Comparison of ENCODE assay signal across 8 mouse cellular contexts in the genomic region with DNA sequence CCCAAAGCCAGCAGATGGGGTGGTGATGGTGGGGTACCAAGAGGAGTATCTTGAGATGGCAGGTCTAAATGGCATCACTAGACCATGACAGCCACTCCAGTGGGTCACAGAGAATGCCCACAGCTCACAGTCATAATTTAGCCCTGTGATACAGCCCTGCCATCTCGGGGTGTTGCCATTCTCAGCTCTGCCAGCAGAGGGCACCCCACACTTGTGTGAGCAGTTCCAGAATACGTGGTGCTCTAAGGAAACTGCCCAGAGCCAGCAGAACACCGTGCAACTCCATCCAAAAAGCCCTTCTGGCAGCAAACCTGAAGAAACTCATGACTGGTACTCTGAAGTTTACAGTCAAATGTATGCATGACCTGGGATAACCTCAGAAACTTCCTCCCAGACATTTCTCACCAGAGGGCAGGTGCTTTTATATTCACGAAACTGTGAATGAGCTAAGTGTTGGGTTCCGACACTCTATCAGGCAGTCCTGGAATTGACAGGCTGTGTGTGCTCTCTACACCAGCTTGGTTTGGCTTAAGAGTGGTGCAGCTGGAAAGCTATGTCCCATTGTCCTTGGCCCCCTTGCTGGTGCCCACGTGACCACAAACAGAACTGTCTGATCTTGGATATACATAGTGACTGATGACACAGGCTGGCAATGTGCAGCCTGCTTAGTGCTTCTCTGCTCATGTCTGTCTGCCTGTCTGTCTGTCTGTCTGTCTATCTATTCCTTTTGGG. TPM values are rescaled to one million over a fixed set of nuclear protein-coding genes. Genes with fewer than 3 reads are reported as not detected.
DNase-seq lines count a peak whose midpoint lies in the region; ATAC-seq and TF ChIP-seq lines count a peak whose summit lies in the region.

No protein-coding gene starts in this region.

- no peaks in the 10 kb centered on the region for H3K36me3 ChIP-seq in ES-Bruce4 (ENCODE audit: control insufficient read depth, insufficient read depth, low read length, poor library complexity, severe bottlenecking)
- no peaks in the 10 kb centered on the region for H3K36me3 ChIP-seq in forebrain, embryonic 14.5 days (ENCODE audit: control insufficient read depth, insufficient read depth, low read length)
- H3K36me3 ChIP-seq in liver, embryonic 16.5 days (ENCODE audit: control insufficient read depth, insufficient read depth): no peaks in the 10 kb centered on the region
- no peaks in the 10 kb centered on the region for H3K36me3 ChIP-seq in thymus, adult 2 months (ENCODE audit: control insufficient read depth, insufficient read depth, low read length)

- no peak overlapping the region for H3K9ac ChIP-seq in ES-Bruce4 (ENCODE audit: low read depth, poor library complexity, severe bottlenecking)
- H3K9ac ChIP-seq in forebrain, embryonic 14.5 days (ENCODE audit: low read length): no peak overlapping the region
- no peak overlapping the region for H3K9ac ChIP-seq in liver, embryonic 16.5 days (ENCODE audit: low read depth, low read length)

- intact Hi-C loops in heart, postnatal 14 days (cut with DNase I): loop anchor here (1.0 to 5.0 kb wide), 3 partner anchors 87 to 284 kb away; no protein-coding TSS in a partner anchor

- H3K4me3 ChIP-seq in ES-Bruce4 (ENCODE audit: low read depth, low read length): no peak overlapping the region
- no peak overlapping the region for H3K4me3 ChIP-seq in forebrain, embryonic 14.5 days (ENCODE audit: low read depth, low read length)
- no peak overlapping the region for H3K4me3 ChIP-seq in liver, embryonic 16.5 days (ENCODE audit: low read depth, low read length)
- no peak overlapping the region for H3K4me3 ChIP-seq in olfactory bulb, adult 2 months (ENCODE audit: insufficient read depth, low read depth, low read length)
- no peak overlapping the region for H3K4me3 ChIP-seq in thymus, adult 2 months (ENCODE audit: control insufficient read depth, insufficient read depth, low read length)

- H3K9me3 ChIP-seq in ES-Bruce4 (replicated peaks; ENCODE audit: control insufficient read depth, insufficient read depth, low read length, poor library complexity, severe bottlenecking): no peaks in the 10 kb centered on the region
- H3K9me3 ChIP-seq in forebrain, embryonic 14.5 days (replicated peaks; ENCODE audit: control insufficient read depth, low read length): no peaks in the 10 kb centered on the region
- no peaks in the 10 kb centered on the region for H3K9me3 ChIP-seq in liver, embryonic 16.5 days (replicated peaks; ENCODE audit: control insufficient read depth, low read length)

- peak; percentile 74 for ATAC-seq in forebrain, embryonic 14.5 days
- ATAC-seq in liver, embryonic 16.5 days (ENCODE audit: low read depth): peak; percentile 38; the same call in 1 of the 2 replicates

- H3K4me1 ChIP-seq in ES-Bruce4 (ENCODE audit: control insufficient read depth, insufficient read depth, low read length): peaks cover 9% of the 10 kb centered on the region
- H3K4me1 ChIP-seq in forebrain, embryonic 14.5 days (ENCODE audit: control insufficient read depth, insufficient read depth, low read length): 0 out of 2 replicates have a peak, but pooled peaks cover 2% of the 10 kb centered on the region
- H3K4me1 ChIP-seq in liver, embryonic 16.5 days (ENCODE audit: control insufficient read depth, low read depth, low read length): no peaks in the 10 kb centered on the region
- H3K4me1 ChIP-seq in olfactory bulb, adult 2 months (ENCODE audit: control insufficient read depth, insufficient read depth, low read length): peaks cover 4% of the 10 kb centered on the region
- H3K4me1 ChIP-seq in thymus, adult 2 months (replicated peaks; ENCODE audit: control insufficient read depth, insufficient read depth, low read length): no peaks in the 10 kb centered on the region

- no peak overlapping the region for H3K27ac ChIP-seq in ES-Bruce4 (ENCODE audit: insufficient read depth, low read length)
- no peak overlapping the region for H3K27ac ChIP-seq in forebrain, embryonic 14.5 days (ENCODE audit: low read depth, low read length)
- H3K27ac ChIP-seq in liver, embryonic 16.5 days (ENCODE audit: low read length): no peak overlapping the region
- H3K27ac ChIP-seq in olfactory bulb, adult 2 months (ENCODE audit: insufficient read depth, low read depth, low read length): no peak overlapping the region
- H3K27ac ChIP-seq in thymus, adult 2 months (ENCODE audit: control insufficient read depth, insufficient read depth, low read length): no peak overlapping the region

- no peak for TF ChIP-seq POLR2A in ES-Bruce4 (IDR thresholded peaks at IDR 0.05; ENCODE audit: insufficient read depth, low read length)
- no peak for TF ChIP-seq POLR2A in olfactory bulb, adult 2 months (IDR thresholded peaks at IDR 0.05; ENCODE audit: insufficient read depth, low read depth, low read length)
- no peak for TF ChIP-seq POLR2A in thymus, adult 2 months (IDR thresholded peaks at IDR 0.05; ENCODE audit: control insufficient read depth, extremely low read depth, insufficient read depth, low read length, poor library complexity)

- no peak overlapping the region for H3K4me2 ChIP-seq in forebrain, embryonic 14.5 days (ENCODE audit: low read length)
- no peak overlapping the region for H3K4me2 ChIP-seq in liver, embryonic 16.5 days (ENCODE audit: low read depth, low read length)

- peak; percentile 44 for DNase-seq in c-Kit-positive CD71-positive TER-119-negative erythroid progenitor cells, embryonic 14.5 days (ENCODE audit: low read depth)
- DNase-seq in forebrain, embryonic 14.5 days (ENCODE audit: low spot score): peak; percentile 82
- peak; percentile 90 to 95 for DNase-seq in heart, postnatal 14 days
- DNase-seq in kidney, postnatal 4 days: peak; percentile 94 to 95
- peak; percentile 81 for DNase-seq in thymus, adult 2 months

- 37% methylated on average over 6 of the region's 6 CpGs for WGBS in forebrain, embryonic 14.5 days
- WGBS in liver, embryonic 16.5 days (ENCODE audit: insufficient replicate concordance): 35% methylated on average over 6 of the region's 6 CpGs
- 40% methylated on average over 6 of the region's 6 CpGs for WGBS in olfactory bulb, adult 2 months
- 45% methylated on average over 6 of the region's 6 CpGs for WGBS in thymus, adult 2 months

- no peaks in the 10 kb centered on the region for H3K27me3 ChIP-seq in ES-Bruce4 (ENCODE audit: control insufficient read depth, insufficient read depth, low read length, poor library complexity, severe bottlenecking)
- H3K27me3 ChIP-seq in forebrain, embryonic 14.5 days (replicated peaks; ENCODE audit: control insufficient read depth, insufficient read depth, low read length): no peaks in the 10 kb centered on the region
- no peaks in the 10 kb centered on the region for H3K27me3 ChIP-seq in liver, embryonic 16.5 days (ENCODE audit: control insufficient read depth, insufficient read depth, low read depth, low read length)
- no peaks in the 10 kb centered on the region for H3K27me3 ChIP-seq in thymus, adult 2 months (ENCODE audit: control insufficient read depth, insufficient read depth, low read length)

- TF ChIP-seq CTCF in ES-Bruce4 (IDR thresholded peaks at IDR 0.05; ENCODE audit: low read depth, low read length): peak; percentile 97
- TF ChIP-seq CTCF in olfactory bulb, adult 2 months (IDR thresholded peaks at IDR 0.05; ENCODE audit: insufficient read depth, low read depth, low read length): peak; percentile 89
- TF ChIP-seq CTCF in thymus, adult 2 months (IDR thresholded peaks at IDR 0.05; ENCODE audit: borderline replicate concordance, control insufficient read depth, extremely low read depth, insufficient read depth, low read length, poor library complexity): peak; percentile 89

- TF ChIP-seq EP300 in ES-Bruce4 (IDR thresholded peaks at IDR 0.05; ENCODE audit: insufficient read depth, low read depth, low read length): 0 out of 2 replicates have a peak, but pooled peaks have one; percentile 23

RNA-seq across cellular contexts. Expression of gene Pwwp2b, which starts 55.2 kb away (rescaled TPM):
- polyA plus RNA-seq in ES-Bruce4 (2011; ENCODE audit: insufficient read depth, insufficient read length, low read depth, missing spikeins): 7.5 and 8.3 TPM in 2 replicates
- 4.2 and 5.3 TPM in 2 replicates for polyA plus RNA-seq in forebrain, embryonic 14.5 days (2014; fragmentation: Nextera tagmentation; extraction: Ambion mirVana)
- 1 to 10 TPM; 8.7 to 9.8 TPM for total RNA-seq in heart, postnatal 14 days (2021)
- 1.1 and 1.3 TPM in 2 replicates for polyA plus RNA-seq in liver, embryonic 16.5 days (2015; fragmentation: Nextera tagmentation; extraction: Ambion mirVana)
- polyA plus RNA-seq in olfactory bulb, adult 2 months (2012; ENCODE audit: insufficient read depth, insufficient read length, low replicate concordance, missing spikeins): not detected in 2 replicates
- 6.3 and 7.4 TPM in 2 replicates for polyA plus RNA-seq in thymus, adult 2 months (2012; rRNA removed)

Comparison
In these comparisons a context has a peak if more than half of its experiments do, and no peak if none do; other contexts are left out.
1. DNase-seq: peak in every context shown above with its lines; median percentile 94 in kidney, postnatal 4 days; 92 in heart, postnatal 14 days; 82 in forebrain, embryonic 14.5 days; 81 in thymus, adult 2 months; 44 in c-Kit-positive CD71-positive TER-119-negative erythroid progenitor cells, embryonic 14.5 days.